Mouse (Mus musculus) adrenal gland, adult (tissue): Measurements from ENCODE around the gene Orai2.
"Not testable (repeated sequence)": the region's sequence is repeated elsewhere in the genome, so short reads cannot be mapped to it uniquely, and the experiment has no call there.

Experiments used
- DNase-seq, 2 experiments: peaks; one replicate each; pipeline ENCODE4 v3.0.0; 2022 to 2023; ENCODE audit warnings: low spot score in 1 of 2; ENCODE audit not compliant: inconsistent age in 2 of 2

Gene Orai2

GRCm38 (mm10) chr5:136137658-136138274 lies 32.7 kb downstream of the Orai2 start:
- DNase-seq = peak in 1 of 2 experiments; percentile 73

GRCm38 (mm10) chr5:136136292-136136990 lies 34.1 kb downstream of the Orai2 start:
- peak in 1 of 2 experiments; percentile 58 for DNase-seq

- peak; percentile 96 to 98 for DNase-seq
These were observed 34.8 kb downstream of the Orai2 start, which contains the start of the genes Lrwd1 and Alkbh4 for GRCm38 (mm10) chr5:136135571-136136291. Lrwd1 (minus strand) TSS chr5:136136074. Alkbh4 (plus strand) TSS chr5:136136146.

- DNase-seq = no peak
These were observed 48.3 kb downstream of the Orai2 start for GRCm38 (mm10) chr5:136122165-136122564.

DNA sequence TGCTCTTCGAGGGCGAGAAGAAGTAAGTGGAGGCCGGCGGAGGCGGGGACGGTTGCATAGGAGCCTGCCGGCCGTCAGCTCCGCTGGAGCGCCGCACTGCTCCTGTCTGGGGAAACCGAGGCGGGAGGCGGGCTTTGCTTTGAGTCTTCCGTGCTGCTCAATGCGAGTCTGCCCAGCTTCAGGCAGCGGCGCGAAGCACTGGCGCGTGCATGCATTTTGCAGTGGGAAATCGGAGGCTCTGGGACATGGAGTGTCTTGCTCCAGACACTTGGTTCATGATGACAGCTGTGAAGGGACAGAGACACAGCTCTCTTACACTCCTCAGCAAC lies 53.8 kb downstream of the Orai2 start:
- DNase-seq = no peak

DNA sequence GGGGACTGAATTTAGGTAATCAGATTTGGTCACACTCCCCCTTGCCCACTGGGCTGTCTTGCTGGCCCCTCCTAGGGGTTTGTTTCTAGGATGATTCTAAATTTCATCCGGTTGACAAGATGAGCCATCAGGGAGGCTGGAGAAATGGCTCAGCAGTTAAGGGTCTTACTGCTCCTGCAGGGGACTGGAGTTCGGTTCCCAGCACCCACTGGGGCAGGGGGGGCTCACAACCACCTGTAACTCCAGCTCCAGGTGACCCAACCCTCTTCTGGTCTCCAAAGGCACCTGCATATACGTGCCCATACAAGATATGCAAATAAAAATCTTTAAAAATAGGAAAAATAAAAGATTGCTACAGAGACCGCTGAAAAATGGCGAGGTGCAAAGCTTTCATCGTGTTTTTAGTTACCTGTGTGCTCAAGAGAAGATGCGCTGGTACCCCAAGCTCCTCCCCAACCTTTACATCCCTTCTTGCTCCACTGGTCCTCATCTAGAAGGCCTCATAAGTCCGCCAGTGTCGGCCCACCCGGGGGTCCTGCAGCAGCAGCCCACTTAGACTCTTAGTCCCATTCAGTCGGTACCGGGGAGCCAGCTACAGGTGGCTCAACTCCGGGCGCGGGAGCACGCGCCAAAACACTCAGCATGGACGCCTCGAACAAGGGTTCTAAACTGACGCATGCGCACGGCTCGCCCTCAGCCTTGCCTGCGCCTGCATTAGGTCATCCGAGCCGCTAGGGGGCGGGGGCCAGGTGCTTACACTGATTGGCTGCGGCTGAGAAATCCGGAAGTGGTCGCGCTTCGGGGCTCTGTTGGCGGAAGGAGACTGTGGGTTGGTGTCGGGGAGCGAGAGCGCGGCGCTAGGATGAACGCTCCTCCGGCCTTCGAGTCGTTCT lies 54.4 kb downstream of the Orai2 start, which contains the start of gene Polr2j:
Gene Polr2j (plus strand): TSS at position 741 of the 893 bp plus-strand sequence.
- peak; percentile 97 to 99 for DNase-seq

- DNase-seq = not testable (repeated sequence)
These were observed 57.0 kb downstream of the Orai2 start for GRCm38 (mm10) chr5:136113546-136113945.

GRCm38 (mm10) chr5:136109042-136109441 lies 61.5 kb downstream of the Orai2 start:
- peak; percentile 58 to 73 for DNase-seq

DNA sequence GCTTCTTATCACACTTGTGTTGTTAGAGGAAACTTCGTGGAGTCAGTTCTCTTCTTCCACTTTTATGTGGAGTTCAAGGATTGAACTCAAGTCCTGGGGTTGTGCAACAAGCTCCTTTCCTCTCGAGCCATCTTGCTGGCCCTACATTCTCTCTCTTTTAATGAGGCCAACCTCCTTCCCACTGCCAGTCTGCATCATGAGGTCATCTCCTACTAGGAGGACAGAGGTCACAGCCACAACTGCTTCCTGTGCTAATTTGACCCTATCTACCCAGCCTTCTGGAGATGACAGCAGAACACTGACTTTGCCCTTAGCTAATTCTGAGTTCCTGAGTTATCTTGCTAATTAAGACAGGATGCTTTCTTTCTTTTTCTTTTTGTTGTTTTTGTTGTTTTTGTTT lies 62.0 kb downstream of the Orai2 start:
- no peak for DNase-seq

DNA sequence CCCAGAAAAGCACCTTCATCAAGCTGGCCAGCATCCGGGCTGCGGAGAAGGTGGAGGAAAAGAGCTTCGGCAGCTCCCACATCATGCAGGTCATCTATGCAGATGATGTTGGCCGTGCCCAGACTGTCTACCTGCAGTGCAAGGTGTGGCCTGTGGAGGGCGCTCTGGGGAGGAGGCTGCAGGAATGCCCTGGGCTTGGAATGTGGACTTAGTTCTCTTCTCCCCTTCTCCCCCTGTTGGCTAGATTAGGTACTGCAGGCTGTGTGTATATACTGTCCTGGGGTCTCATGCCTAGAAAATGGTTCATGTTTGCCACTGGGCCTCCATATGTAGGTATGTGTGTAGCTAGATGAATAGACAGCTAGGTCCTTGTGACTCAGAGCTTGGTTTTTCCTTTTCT lies 66.0 kb downstream of the Orai2 start:
- no peak for DNase-seq

GRCm38 (mm10) chr5:136102099-136102820 lies 68.3 kb downstream of the Orai2 start:
- peak; percentile 76 to 82 for DNase-seq

DNA sequence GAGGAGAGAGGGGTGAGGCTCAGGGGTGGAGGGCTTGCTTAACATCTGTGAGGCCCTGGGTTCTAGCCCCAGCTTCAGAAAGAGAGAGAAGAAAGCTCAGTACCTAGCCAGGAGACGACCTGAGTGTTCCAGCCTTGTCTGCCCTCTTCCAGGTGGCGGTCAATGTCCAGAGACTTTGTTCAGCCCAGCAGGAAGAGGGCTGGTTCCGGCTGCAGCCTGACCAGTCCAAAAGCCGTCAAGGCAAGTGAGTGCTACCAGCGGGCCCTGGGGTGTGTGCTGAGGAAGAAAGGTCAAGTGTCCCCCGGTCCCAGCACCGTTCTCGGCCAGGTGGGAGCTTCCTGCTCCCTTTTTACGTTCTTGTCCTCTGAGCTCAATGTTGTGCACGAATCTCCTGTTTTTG lies 72.0 kb downstream of the Orai2 start:
- no peak for DNase-seq
